Mouse (Mus musculus) MN1 (cell line): ENCODE results near the gene Tsacc.
A peak's percentile ranks its signal among the peaks of the same experiment; 100 is the strongest.
"Not testable (repeated sequence)": the region's sequence is repeated elsewhere in the genome, so short reads cannot be mapped to it uniquely, and the experiment has no call there.

Experiments used
- DNase-seq: peaks from one replicate; pipeline ENCODE4 v3.0.0-alpha.2; 2016; ENCODE audit warnings: low spot score

Gene Tsacc

GRCm38 (mm10) chr3:88284815-88285564 is 11.8 kb downstream of the Tsacc start:
- DNase-seq = not testable (repeated sequence)

GRCm38 (mm10) chr3:88281141-88281916 is 15.5 kb downstream of the Tsacc start:
- DNase-seq = not testable (repeated sequence)

- DNase-seq = no peak
Measured at GRCm38 (mm10) chr3:88280035-88280434, 16.8 kb downstream of the Tsacc start.

- DNase-seq = peak; percentile 39
Measured at GRCm38 (mm10) chr3:88276529-88277143, 20.2 kb downstream of the Tsacc start.

GRCm38 (mm10) chr3:88276121-88276520 is 20.7 kb downstream of the Tsacc start:
- no peak for DNase-seq

- no peak for DNase-seq
Measured at GRCm38 (mm10) chr3:88274002-88274401, 22.8 kb downstream of the Tsacc start.

GRCm38 (mm10) chr3:88271859-88272258 is 24.9 kb downstream of the Tsacc start:
- no peak for DNase-seq

- not testable (repeated sequence) for DNase-seq
Measured at GRCm38 (mm10) chr3:88271298-88271697, 25.5 kb downstream of the Tsacc start.

GRCm38 (mm10) chr3:88268991-88269390 is 27.8 kb downstream of the Tsacc start:
- DNase-seq = no peak

GRCm38 (mm10) chr3:88268014-88268413 is 28.8 kb downstream of the Tsacc start:
- not testable (repeated sequence) for DNase-seq

- no peak for DNase-seq
Measured at GRCm38 (mm10) chr3:88262346-88262745, 34.5 kb downstream of the Tsacc start.

- DNase-seq = no peak
Measured at GRCm38 (mm10) chr3:88256382-88256781, 40.4 kb downstream of the Tsacc start.

- no peak for DNase-seq
Measured at GRCm38 (mm10) chr3:88255950-88256349, 40.8 kb downstream of the Tsacc start.

- DNase-seq = peak; percentile 64
Measured at GRCm38 (mm10) chr3:88254268-88254926, 42.4 kb downstream of the Tsacc start, which contains the start of gene Rhbg. TSS of gene Rhbg (minus strand) at chr3:88254709.

- DNase-seq = no peak
Measured at GRCm38 (mm10) chr3:88252739-88253138, 44.1 kb downstream of the Tsacc start.

GRCm38 (mm10) chr3:88248406-88248805 is 48.4 kb downstream of the Tsacc start:
- no peak for DNase-seq

GRCm38 (mm10) chr3:88247666-88248065 is 49.1 kb downstream of the Tsacc start:
- DNase-seq = no peak

- peak; percentile 83 for DNase-seq
Measured at GRCm38 (mm10) chr3:88245811-88246210, 51.0 kb downstream of the Tsacc start.

GRCm38 (mm10) chr3:88244071-88244470 is 52.7 kb downstream of the Tsacc start:
- peak; percentile 60 for DNase-seq

GRCm38 (mm10) chr3:88242531-88242930 is 54.3 kb downstream of the Tsacc start:
- peak; percentile 86 for DNase-seq

- DNase-seq = peak; percentile 30
Measured at GRCm38 (mm10) chr3:88241045-88241786, 55.6 kb downstream of the Tsacc start.
